Mouse (Mus musculus) adipocyte (in vitro differentiated cells): ENCODE measurements at regions not wholly inside any gene's neighbourhood (a gene's known extent, or its start where the extent isn't known, plus 50 kb on each side); places are given as distances from the start of the nearest gene placed in this dataset.

ENCODE experiments used
- DNase-seq: peaks from one replicate; pipeline ENCODE4 v3.0.0-alpha.2; 2016; ENCODE audit warnings: low spot score

- peak; percentile 82 for DNase-seq
Measured at GRCm38 (mm10) chr1:146106882-146107281, 387.7 kb upstream of the Brinp3 start.
